Mouse (Mus musculus) bone marrow, adult 2 months (tissue): Measurements from ENCODE around the gene Clns1a.

Source experiments
- CTCF ChIP-seq: fragments of 200-500 bp; IDR thresholded peaks from 2 replicates; pipeline ENCODE4 v1.5.1; 2011; ENCODE audit warnings: low read length, control low read depth; ENCODE audit not compliant: control insufficient read depth, insufficient read depth
- POLR2A ChIP-seq: fragments of 200-500 bp; IDR thresholded peaks from 2 replicates; pipeline ENCODE4 v1.6.1; 2011; ENCODE audit warnings: low read depth, mild to moderate bottlenecking, control low read depth, low read length, borderline replicate concordance; ENCODE audit not compliant: control insufficient read depth

DNA sequence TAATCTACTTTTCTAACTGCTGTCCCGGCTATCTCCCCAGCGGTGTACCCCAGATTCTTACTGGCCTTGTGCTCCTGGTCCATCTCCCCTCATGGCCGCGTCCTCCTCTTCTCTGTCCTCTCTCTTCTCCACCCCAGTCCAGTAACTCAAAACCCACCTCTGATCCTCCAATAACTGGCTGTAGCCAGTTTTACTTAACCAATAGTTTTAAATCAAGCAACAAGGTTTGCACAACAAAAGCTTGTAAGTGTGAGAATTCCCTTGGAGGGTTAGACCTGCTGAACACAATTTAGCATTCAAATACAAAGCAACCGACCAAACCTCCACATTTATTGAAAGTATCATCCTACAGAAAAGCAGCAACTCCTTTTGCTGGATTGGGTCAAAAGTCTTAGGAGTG, 48.8 kb upstream of the Clns1a start:
- TF ChIP-seq CTCF = no peak
- TF ChIP-seq POLR2A = no peak
